Mouse (Mus musculus) cerebellum, adult 11 months (tissue): ENCODE measurements around the gene Cdiptos.
A peak's percentile ranks its signal among the peaks of the same experiment; 100 is the strongest.

ENCODE experiments used
- DNase-seq: peaks from one replicate; pipeline ENCODE4 v3.0.0; 2022

Gene Cdiptos

GRCm38 (mm10) chr7:126975950-126976866 is at the start of gene Cdiptos:
Gene Cdiptos, minus strand, starts transcription at chr7:126976098.
- DNase-seq = peak; percentile 95

GRCm38 (mm10) chr7:127024755-127025555 is 49.1 kb upstream of the Cdiptos start:
- DNase-seq = peak; percentile 84

GRCm38 (mm10) chr7:127023896-127024690 is 48.2 kb upstream of the Cdiptos start:
- DNase-seq = no peak

GRCm38 (mm10) chr7:127023272-127023691 is 47.4 kb upstream of the Cdiptos start:
- DNase-seq = peak; percentile 60

GRCm38 (mm10) chr7:127022528-127023271 is 46.8 kb upstream of the Cdiptos start:
- DNase-seq = peak; percentile 44

DNA sequence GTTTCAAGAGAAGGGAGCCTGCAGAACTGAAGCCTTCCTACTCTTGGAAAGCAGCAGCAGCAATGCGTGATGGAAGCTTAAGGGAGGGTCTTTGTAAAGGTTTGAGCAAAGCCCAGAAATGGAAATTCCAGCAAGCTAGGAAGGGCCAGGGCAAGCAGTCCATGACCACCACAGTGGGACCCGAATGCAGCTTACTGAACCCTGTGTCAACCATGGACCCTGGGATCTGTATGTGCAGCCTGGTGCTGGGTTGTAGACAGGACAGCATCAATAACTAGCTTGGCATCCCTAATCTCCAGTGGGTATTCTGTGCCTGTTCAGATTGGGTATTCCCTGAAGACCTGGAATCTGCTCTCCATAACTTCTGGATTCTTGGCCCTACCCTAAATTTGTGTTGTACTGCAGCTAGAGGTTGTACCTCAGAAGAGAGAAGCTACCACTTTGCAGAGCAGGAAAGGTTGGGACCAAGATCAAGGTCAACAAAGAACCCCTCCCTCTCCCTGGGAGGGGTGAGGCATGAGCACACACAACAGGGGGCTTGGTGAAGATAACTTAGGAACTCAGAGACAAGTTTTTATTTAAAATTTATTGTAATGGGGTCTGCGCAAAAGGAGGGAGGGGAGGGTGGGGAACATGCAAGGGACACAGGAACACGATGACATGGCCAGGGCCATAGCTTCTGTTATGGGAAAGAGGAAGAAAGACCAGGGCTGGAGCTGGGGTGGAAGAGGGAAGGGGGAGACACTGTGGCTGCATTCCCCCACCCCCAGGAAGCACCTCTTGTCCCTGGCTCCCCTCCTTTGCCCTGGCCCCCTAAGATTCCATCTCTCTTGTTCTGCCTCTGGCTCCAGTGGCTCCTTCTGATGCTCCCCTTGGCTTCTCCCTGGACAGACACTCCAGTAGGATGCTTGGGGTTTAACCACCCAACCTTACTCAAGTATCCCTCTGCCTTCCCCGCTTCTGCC is 45.9 kb upstream of the Cdiptos start:
- DNase-seq = no peak

DNA sequence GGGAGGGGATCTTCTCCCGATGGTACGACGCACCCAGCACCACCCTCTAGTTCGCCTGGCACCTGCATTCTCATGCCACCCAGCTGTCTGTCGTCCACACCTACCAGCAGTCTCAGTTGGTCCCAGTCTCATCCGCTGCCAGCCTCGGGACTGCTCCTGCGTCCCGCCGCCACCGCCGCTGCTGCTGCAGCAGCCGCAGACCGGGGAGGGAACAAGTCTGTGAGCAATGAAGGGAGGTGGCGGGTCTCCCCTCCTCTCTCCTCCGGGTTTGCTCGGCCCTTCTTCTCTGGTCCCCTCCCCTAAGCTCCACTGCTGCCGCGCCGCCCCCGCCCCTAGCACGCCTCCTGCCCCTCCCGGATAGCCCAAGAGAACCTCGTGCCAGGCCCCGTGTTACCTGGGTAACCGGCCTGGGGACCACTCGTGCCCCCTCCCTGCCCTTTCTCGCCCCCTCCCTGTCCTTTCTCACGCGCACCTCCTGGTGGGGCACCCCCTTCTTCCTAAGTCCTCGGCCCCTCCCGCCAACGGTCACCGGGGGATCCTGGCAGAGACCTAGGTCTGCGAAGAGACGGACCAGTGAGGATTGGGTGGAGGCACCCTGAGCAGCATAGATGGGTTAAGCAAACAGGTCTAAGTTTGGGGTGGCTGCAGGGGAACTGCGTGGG is 45.1 kb upstream of the Cdiptos start, which contains the start of the genes Gm42742 and Prrt2:
Gm42742 (minus strand) TSS at position 197 of the 662 bp plus-strand sequence.
Prrt2 (minus strand) TSS at position 311 of the 662 bp plus-strand sequence.
- DNase-seq = peak; percentile 70

GRCm38 (mm10) chr7:127020491-127020890 is 44.6 kb upstream of the Cdiptos start:
- no peak for DNase-seq

DNA sequence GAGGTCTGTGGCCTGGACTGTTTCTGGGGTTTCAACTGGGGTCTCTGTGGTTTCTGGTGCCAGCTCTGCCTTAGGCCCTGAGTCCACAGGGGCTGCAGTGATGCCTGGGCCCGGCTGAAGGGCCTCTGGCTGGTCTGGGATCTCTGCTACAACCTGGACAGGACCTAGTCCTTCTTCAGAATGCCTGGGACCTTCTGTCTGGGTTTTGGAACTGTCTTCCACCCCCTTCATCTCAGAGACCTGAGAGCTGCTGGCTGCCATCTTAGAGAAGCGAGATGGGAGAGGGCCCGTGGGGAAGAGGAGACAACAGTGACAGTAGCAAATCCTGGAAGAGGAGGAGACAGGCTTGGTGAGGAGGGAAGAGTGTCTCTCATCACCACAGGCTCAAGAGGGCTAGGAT is 44.1 kb upstream of the Cdiptos start:
- DNase-seq = peak; percentile 50

- DNase-seq = peak; percentile 41
Observed at GRCm38 (mm10) chr7:127019306-127019960, 43.5 kb upstream of the Cdiptos start.

DNA sequence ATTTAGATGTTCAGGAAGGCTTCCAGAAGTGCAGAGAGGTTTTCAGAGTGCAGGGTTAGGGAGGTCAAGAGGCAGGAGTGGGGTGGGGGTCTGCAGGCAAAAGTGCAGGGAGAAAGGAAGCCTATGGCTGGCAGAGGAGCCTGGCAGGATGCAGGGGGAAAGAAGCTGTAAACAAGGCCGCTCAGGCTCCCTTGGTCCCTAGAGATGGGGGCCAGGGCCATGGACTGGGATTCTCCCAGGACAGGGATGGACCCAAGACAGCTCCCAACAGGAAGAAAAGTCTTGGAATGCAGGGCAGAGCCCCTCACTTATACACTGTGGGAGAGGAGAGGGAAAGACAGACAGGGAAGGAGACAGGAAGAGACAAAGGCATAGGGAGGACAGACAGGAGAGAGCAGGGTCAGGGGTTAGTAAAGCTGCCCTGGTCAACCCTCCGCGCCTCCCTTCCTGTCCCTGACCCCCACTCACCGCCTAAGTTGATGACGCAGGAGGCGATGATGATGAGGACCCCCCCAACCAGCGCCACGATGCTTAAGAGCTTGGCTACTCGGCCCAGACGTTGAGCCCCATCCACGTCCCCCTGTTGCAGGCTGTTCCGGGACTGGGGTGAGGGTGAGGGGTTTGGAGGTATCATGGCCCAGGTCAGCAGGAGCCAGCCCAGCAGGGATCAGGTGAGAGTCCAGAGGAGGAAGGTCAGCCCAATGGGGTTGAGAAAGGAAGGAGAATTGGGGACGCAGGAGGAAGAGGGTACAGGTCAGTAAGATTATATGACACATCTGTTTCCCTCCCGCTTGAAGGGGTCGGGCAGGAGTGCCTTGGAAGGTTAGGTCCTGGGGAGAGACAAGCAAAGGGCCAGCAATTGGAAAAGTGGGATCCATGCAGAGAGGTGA is 42.8 kb upstream of the Cdiptos start:
- DNase-seq = peak; percentile 45

DNA sequence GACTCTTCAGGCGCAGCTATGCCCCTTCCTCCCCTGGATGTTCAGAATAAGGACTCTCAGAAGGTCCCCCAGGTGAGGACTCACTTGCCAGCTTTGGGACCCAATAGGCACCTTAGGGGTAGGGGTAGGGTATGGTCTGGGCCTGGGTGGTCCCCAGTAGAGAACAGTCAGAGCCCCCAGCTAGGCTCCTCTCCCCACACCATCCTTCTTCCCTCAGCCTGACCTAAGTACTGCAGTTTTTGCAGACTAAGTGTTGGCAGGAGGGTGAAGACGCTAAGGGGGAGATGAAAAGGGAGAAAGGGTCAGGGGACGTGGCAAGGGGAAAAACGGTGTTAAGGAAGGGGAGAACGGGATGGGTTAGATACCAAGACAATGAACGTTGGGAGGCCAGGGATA is 42.0 kb upstream of the Cdiptos start:
- DNase-seq = no peak

GRCm38 (mm10) chr7:127016971-127017949 is 41.4 kb upstream of the Cdiptos start, which contains the start of gene Pagr1a:
Gene Pagr1a, minus strand, starts transcription at chr7:127017352.
- peak; percentile 97 for DNase-seq

DNA sequence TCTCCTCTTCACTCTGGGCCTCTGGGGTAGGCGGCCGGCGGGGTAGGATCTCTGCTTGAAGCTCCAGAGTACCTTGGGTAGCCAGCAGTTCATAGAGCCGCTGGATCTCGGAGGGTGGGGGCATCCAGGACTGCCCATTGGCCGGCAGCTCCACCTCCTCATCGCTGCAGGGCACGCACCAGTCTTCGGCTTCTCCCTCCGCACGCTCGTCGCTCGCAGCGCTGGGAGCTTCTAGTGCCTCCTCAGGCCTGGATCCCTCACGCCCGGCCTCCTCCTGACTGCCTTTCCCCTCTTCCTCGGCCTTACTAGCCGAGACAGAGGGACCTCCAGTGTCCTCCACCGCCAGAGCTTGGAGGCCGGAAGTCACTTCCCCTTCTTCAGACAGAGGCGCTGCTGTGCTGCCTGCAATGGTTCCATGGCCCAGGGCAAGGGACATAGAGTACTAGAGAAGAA is 40.6 kb upstream of the Cdiptos start:
- no peak for DNase-seq

DNA sequence TGATC is 40.4 kb upstream of the Cdiptos start, which contains the start of gene Pagr1b:
Pagr1b (minus strand) TSS at position 4 of the 5 bp plus-strand sequence.
- no peak for DNase-seq

- DNase-seq = peak; percentile 69
Observed at GRCm38 (mm10) chr7:127016081-127016480, 40.2 kb upstream of the Cdiptos start.

- no peak for DNase-seq
Observed at GRCm38 (mm10) chr7:127014993-127015392, 39.1 kb upstream of the Cdiptos start.

DNA sequence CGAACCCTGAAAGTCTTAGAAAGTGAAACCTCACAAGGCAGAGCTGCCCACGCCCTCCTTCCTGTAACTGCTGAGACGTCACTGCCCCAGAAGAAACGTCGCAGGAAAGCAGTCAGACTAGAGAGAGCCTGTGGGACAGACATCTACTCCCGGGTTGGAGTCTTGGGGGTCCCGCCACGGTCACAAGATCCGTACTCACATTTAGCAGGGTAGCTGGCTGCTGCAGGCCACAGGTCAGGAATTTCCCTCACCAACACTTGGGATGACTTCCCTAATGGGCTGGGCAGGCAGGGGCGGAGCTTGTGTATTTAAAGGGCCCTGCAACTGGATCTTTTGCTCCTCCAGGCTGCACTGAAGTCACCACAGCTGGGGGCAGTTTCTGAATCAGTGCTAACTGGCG is 38.4 kb upstream of the Cdiptos start, which contains the start of gene Mvp:
Mvp (minus strand) TSS at position 302 of the 400 bp plus-strand sequence.
- DNase-seq = peak; percentile 63
